Mouse (Mus musculus) midbrain, embryonic 11.5 days (tissue): Measurements from ENCODE around the gene Zc3h7b. TPM values are rescaled to one million over a fixed set of nuclear protein-coding genes. Genes with fewer than 3 reads are reported as not detected.

ENCODE experiments used
- ATAC-seq: fragments of 200-750 bp; cut with Nextera tagmentation; 2 replicates; pipeline ENCODE4 v1.8.0; 2017; ENCODE audit warnings: moderate TSS enrichment, moderate library complexity; ENCODE audit not compliant: low FRiP score
- DNase-seq: peaks from one replicate; pipeline ENCODE4 v3.0.0; 2015; ENCODE audit warnings: low spot score; ENCODE audit errors: missing footprints
- H3K27ac ChIP-seq: fragments of 300-500 bp; sonication (generic); 2 replicates; pipeline ENCODE4 v1.5.1; 2014; ENCODE audit warnings: low read depth, low read length
- H3K27me3 ChIP-seq: fragments of 300-500 bp; sonication (generic); 2 replicates; pipeline ENCODE4 v1.6.1; 2014; ENCODE audit warnings: mild to moderate bottlenecking, low read length, moderate library complexity, mixed read lengths; ENCODE audit not compliant: control insufficient read depth, insufficient read depth
- H3K36me3 ChIP-seq: fragments of 300-500 bp; sonication (generic); 2 replicates; pipeline ENCODE4 v1.6.1; 2014; ENCODE audit warnings: mild to moderate bottlenecking, low read length, moderate library complexity, mixed read lengths; ENCODE audit not compliant: control insufficient read depth, insufficient read depth
- H3K4me1 ChIP-seq: fragments of 300-500 bp; sonication (generic); 2 replicates; pipeline ENCODE4 v1.6.1; 2014; ENCODE audit warnings: low read length; ENCODE audit not compliant: control insufficient read depth, insufficient read depth
- H3K4me2 ChIP-seq: fragments of 300-500 bp; sonication (generic); 2 replicates; pipeline ENCODE4 v1.6.1; 2014; ENCODE audit warnings: mild to moderate bottlenecking, moderate library complexity
- H3K4me3 ChIP-seq: fragments of 300-500 bp; sonication (generic); 2 replicates; pipeline ENCODE4 v1.5.1; 2014; ENCODE audit warnings: low read depth, low read length
- H3K9ac ChIP-seq: fragments of 300-500 bp; sonication (generic); 2 replicates; pipeline ENCODE4 v1.6.1; 2014; ENCODE audit warnings: low read length
- H3K9me3 ChIP-seq: fragments of 300-500 bp; sonication (generic); 2 replicates; pipeline ENCODE4 v1.6.1; 2016; ENCODE audit warnings: low read length; ENCODE audit not compliant: control insufficient read depth
- WGBS: fragments of 180-500 bp; shearing (Covaris S2); extraction: QIAGEN DNeasy Blood & Tissue Kit; methylation state at CpG from one replicate; pipeline ENCODE4 v1.1.7; 2014; 5-methylcytosine and 5-hydroxymethylcytosine counted together
- polyA plus RNA-seq: library from polyadenylated mRNA; unstranded; fragments of >200 nt; fragmentation: Nextera tagmentation; extraction: Ambion mirVana; gene quantifications from 2 replicates; pipeline ENCODE4 v1.2.1, GENCODE M21; 2014

The Zc3h7b gene
- polyA plus RNA-seq, 1 experiment from 2014 or later: 34.3 TPM

DNA sequence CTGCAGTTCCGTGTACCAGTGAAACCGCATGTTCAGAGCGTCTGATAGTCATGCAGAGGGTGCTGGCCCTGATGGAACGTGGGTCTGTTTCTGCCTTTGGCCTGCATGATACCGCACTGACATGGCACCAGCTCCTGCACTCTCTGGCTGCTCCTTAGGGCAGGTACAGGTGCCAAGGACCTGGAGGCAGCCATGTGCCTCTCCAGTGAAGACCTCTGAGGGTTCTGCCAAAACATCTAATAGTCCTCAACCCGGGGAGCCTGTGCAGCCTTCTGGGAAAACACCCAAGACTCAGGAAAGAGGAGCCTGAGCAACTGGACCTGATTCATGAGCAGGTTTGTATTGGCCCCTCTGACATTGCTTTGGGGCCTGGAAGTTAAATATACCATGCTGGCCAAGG, 53.0 kb downstream of the Zc3h7b start:
- WGBS: 90% methylated on average over 6 of the region's 6 CpGs
- Histone ChIP-seq H3K36me3 (peaks cover 7% of the 10 kb centered on the region), H3K27ac (no peak overlapping the region), H3K27me3 (no peaks in the 10 kb centered on the region), H3K4me3 (no peak overlapping the region), H3K4me1 (peaks cover 3% of the 10 kb centered on the region), H3K4me2 (no peak overlapping the region), H3K9me3 (no peaks in the 10 kb centered on the region), H3K9ac (no peak overlapping the region)
- DNase-seq (no peak), ATAC-seq (no peak)

DNA sequence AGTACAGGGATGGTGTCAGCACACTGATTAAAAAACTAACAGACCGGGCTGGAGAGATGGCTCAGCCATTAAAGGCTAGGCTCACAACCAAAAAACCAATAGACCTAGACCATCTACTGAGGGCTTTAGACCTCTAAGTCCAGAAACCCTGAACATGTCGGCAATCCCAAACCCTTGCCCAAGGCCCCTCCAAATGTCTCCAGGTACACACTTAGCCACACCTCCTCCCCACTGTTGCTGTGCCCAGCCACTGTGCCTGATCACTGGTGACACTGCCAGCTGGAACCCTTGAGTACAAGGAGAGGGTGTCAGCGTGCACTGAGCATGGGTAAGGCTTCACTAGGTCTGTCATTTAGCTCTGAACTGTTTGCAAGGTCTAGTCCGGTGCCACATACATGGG, 53.6 kb downstream of the Zc3h7b start:
- no peak for DNase-seq
- H3K4me1 ChIP-seq: peaks cover 5% of the 10 kb centered on the region
- peaks cover 4% of the 10 kb centered on the region for H3K36me3 ChIP-seq
- H3K4me3 ChIP-seq: no peak overlapping the region
- H3K9ac ChIP-seq: no peak overlapping the region
- H3K27ac ChIP-seq: no peak overlapping the region
- no peak for ATAC-seq
- H3K4me2 ChIP-seq: no peak overlapping the region
- no peaks in the 10 kb centered on the region for H3K9me3 ChIP-seq
- WGBS: 88% methylated on average over 4 of the region's 4 CpGs
- no peaks in the 10 kb centered on the region for H3K27me3 ChIP-seq

GRCm38 (mm10) chr15:81800391-81800790, 55.5 kb downstream of the Zc3h7b start:
- 76% methylated on average over 3 of the region's 3 CpGs for WGBS
- Histone ChIP-seq H3K4me1 (peaks cover 5% of the 10 kb centered on the region), H3K9me3 (no peaks in the 10 kb centered on the region), H3K9ac (no peak overlapping the region), H3K4me2 (no peak overlapping the region), H3K4me3 (no peak overlapping the region), H3K27ac (no peak overlapping the region), H3K36me3 (peaks cover 4% of the 10 kb centered on the region; the same call in 1 of the 2 replicates), H3K27me3 (no peaks in the 10 kb centered on the region)
- DNase-seq (peak; percentile 51), ATAC-seq (no peak)

DNA sequence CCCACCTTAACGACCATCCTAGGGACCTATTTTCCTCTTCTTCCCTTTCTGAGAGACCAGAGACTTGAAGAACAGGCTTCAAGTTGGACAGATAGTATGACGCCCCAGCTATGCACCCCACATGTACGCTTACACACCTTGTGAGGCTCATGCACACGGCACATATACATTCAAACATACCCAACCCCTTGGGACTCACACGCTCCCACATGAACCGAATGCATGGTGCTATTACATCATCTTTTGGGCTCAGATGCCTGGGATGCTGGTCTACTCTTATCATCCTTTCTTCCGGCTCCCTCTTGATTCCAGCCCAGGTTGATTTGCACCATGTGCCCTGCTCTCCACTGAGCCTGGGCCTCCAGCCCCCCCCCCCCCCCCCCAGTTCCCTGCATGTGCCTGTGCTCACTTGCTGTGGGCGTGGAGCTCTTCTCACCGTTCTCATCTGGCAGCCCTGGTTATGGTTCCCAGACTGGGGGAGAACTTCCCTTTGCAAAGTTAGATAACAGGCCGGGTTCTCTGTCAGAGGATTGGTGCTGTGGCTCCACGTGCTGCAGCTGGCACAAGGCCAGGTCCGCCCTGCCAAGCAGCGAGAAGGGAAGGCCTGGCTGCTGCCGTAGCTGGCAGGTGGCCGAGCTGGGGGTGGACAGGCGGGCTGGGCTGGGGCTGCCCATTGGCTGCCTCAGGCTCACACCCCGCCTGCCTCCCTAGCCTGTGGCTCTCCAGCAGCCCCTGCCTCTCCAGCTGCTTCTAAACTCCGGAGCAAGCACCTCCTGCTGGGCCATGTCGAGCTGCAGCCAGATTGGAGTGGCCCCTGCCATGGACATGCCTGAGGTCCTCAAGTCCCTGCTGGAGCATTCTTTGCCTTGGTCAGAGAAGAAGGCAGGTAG, 57.4 kb downstream of the Zc3h7b start, which contains the start of gene Tef:
TSS of gene Tef (plus strand) at position 421 of the 890 bp plus-strand sequence.
- WGBS: 32% methylated on average over 19 of the region's 19 CpGs
- no peaks in the 10 kb centered on the region for H3K36me3 ChIP-seq

GRCm38 (mm10) chr15:81802941-81803351, 58.1 kb downstream of the Zc3h7b start:
- no peak overlapping the region; the same call in 1 of the 2 replicates for H3K9ac ChIP-seq

More for the DNA sequence above, 57.4 kb downstream of the Zc3h7b start, which contains the start of gene Tef:
- H3K4me1 ChIP-seq: peaks cover 5% of the 10 kb centered on the region
- H3K9me3 ChIP-seq: no peaks in the 10 kb centered on the region
- 0 out of 2 replicates have a peak within 1 kb of the TSS, but pooled peaks have one; percentile 0 for H3K4me3 ChIP-seq
- no peak within 1 kb of the TSS for H3K27ac ChIP-seq
- peak within 1 kb of the TSS; percentile 1; the same call in 1 of the 2 replicates for H3K9ac ChIP-seq
- no peaks in the 10 kb centered on the region for H3K27me3 ChIP-seq
- peak within 1 kb of the TSS; percentile 32 for H3K4me2 ChIP-seq
- ATAC-seq (peak; percentile 95), DNase-seq (peak; percentile 94)

GRCm38 (mm10) chr15:81803425-81803951, 58.6 kb downstream of the Zc3h7b start:
- Histone ChIP-seq H3K9me3 (no peaks in the 10 kb centered on the region), H3K27me3 (no peaks in the 10 kb centered on the region), H3K4me2 (no peak overlapping the region), H3K9ac (no peak overlapping the region), H3K27ac (no peak overlapping the region), H3K4me3 (no peak overlapping the region), H3K36me3 (no peaks in the 10 kb centered on the region), H3K4me1 (peaks cover 5% of the 10 kb centered on the region)
- ATAC-seq (no peak), DNase-seq (no peak)
- WGBS: 60% methylated on average over 4 of the region's 4 CpGs

More at GRCm38 (mm10) chr15:81802941-81803351, 58.1 kb downstream of the Zc3h7b start:
- no peaks in the 10 kb centered on the region for H3K36me3 ChIP-seq
- no peak overlapping the region for H3K27ac ChIP-seq
- no peaks in the 10 kb centered on the region for H3K27me3 ChIP-seq
- peaks cover 5% of the 10 kb centered on the region for H3K4me1 ChIP-seq
- H3K9me3 ChIP-seq: no peaks in the 10 kb centered on the region
- 10% methylated on average over 8 of the region's 8 CpGs for WGBS
- ATAC-seq: no peak; the same call in 1 of the 2 replicates
- no peak overlapping the region for H3K4me3 ChIP-seq
- DNase-seq: peak; percentile 87
- H3K4me2 ChIP-seq: peak overlapping the region; percentile 32

DNA sequence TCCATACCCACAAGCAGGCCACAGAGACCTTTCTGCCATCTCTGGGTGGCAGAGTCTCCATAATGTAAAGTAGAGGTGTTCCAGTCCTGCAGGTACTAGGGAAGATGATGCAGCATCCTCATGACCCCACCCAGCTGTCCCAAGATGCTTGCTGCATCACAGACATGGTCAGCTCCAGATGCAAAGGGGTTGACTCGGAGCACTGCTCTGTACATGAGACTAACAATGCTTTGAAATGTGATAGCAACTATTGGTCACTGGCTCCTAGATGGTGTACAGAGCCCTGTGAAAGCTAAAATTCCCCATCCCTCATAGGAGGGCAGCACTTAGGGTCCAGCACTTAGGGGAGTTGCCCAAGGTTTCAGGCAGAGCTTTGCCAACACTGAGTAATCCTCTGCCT, 59.3 kb downstream of the Zc3h7b start:
- Histone ChIP-seq H3K27me3 (no peaks in the 10 kb centered on the region), H3K9ac (no peak overlapping the region), H3K36me3 (no peaks in the 10 kb centered on the region), H3K27ac (no peak overlapping the region), H3K4me2 (no peak overlapping the region), H3K4me3 (no peak overlapping the region), H3K4me1 (peaks cover 5% of the 10 kb centered on the region), H3K9me3 (no peaks in the 10 kb centered on the region)
- ATAC-seq (no peak), DNase-seq (no peak)
- WGBS: 55% methylated on average over 1 of the region's 1 CpGs

DNA sequence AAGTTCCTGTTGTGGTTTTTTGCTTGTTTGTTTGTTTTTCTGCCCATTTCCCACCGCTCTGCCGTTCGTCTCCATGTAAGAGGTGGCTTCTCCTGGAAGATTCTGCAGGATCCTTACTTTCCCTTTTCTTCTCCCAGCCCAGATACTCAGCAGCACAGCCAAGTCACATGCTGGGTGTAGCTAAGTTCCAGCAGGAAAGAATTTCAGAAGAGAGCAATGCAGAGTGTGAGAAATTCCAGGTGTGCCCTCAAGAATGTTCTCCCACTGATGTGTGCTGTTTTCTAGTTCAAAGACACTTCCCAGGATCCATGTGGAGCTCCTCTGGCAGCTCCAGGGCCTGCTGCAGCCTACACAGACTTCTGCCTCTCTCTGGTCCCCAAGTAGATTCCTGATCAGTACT, 60.0 kb downstream of the Zc3h7b start:
- H3K4me2 ChIP-seq: no peak overlapping the region
- H3K27me3 ChIP-seq: no peaks in the 10 kb centered on the region
- H3K9ac ChIP-seq: no peak overlapping the region
- WGBS: 80% methylated on average over 3 of the region's 3 CpGs
- no peaks in the 10 kb centered on the region for H3K9me3 ChIP-seq
- H3K4me3 ChIP-seq: no peak overlapping the region
- H3K27ac ChIP-seq: no peak overlapping the region
- no peaks in the 10 kb centered on the region for H3K36me3 ChIP-seq
- DNase-seq: no peak
- peaks cover 7% of the 10 kb centered on the region for H3K4me1 ChIP-seq
- no peak for ATAC-seq

- no peak overlapping the region for H3K4me3 ChIP-seq
- H3K9ac ChIP-seq: no peak overlapping the region
- H3K4me1 ChIP-seq: peaks cover 12% of the 10 kb centered on the region
- DNase-seq (no peak), ATAC-seq (no peak)
- H3K27ac ChIP-seq: no peak overlapping the region
- no peaks in the 10 kb centered on the region for H3K9me3 ChIP-seq
- no peaks in the 10 kb centered on the region for H3K36me3 ChIP-seq
- no peak overlapping the region for H3K4me2 ChIP-seq
- no peaks in the 10 kb centered on the region for H3K27me3 ChIP-seq
- 60% methylated on average over 6 of the region's 6 CpGs for WGBS
Observed at GRCm38 (mm10) chr15:81805624-81806023, 60.8 kb downstream of the Zc3h7b start.
